Mouse (Mus musculus) kidney, postnatal 4 days (tissue): ENCODE measurements around the gene Fbxw2.
"Not testable (repeated sequence)": the region's sequence is repeated elsewhere in the genome, so short reads cannot be mapped to it uniquely, and the experiment has no call there.

Source experiments
- DNase-seq, 2 experiments: peaks; one replicate each; pipeline ENCODE4 v3.0.0; 2021; ENCODE audit warnings: mixed read lengths in 2 of 2

Fbxw2 gene

GRCm38 (mm10) chr2:34825827-34826459 is at the start of gene Fbxw2:
Gene Fbxw2, minus strand, starts transcription at chr2:34826311.
- peak; percentile 96 for DNase-seq

- peak in 1 of 2 experiments; percentile 38 for DNase-seq
These were observed 48.8 kb upstream of the Fbxw2 start, which contains the start of gene Psmd5 for GRCm38 (mm10) chr2:34874816-34875345. Gene Psmd5, minus strand, starts transcription at chr2:34874968.

- DNase-seq, result peak; percentile 58 to 76
These were observed 48.2 kb upstream of the Fbxw2 start, which contains the start of gene Cutal for GRCm38 (mm10) chr2:34874271-34874670. Gene Cutal, plus strand, starts transcription at chr2:34874396.

GRCm38 (mm10) chr2:34870520-34871474 is 44.7 kb upstream of the Fbxw2 start:
- DNase-seq, result peak; percentile 93 to 96

GRCm38 (mm10) chr2:34869680-34870079 is 43.6 kb upstream of the Fbxw2 start:
- DNase-seq, result no peak

GRCm38 (mm10) chr2:34857728-34858127 is 31.6 kb upstream of the Fbxw2 start:
- no peak for DNase-seq

- DNase-seq, result peak; percentile 15 to 21
These were observed 29.2 kb upstream of the Fbxw2 start for GRCm38 (mm10) chr2:34855265-34855664.

- DNase-seq, result no peak
These were observed 21.6 kb upstream of the Fbxw2 start for GRCm38 (mm10) chr2:34847702-34848101.

GRCm38 (mm10) chr2:34843211-34843939 is 17.3 kb upstream of the Fbxw2 start:
- peak; percentile 30 to 47 for DNase-seq

GRCm38 (mm10) chr2:34841706-34842105 is 15.6 kb upstream of the Fbxw2 start:
- DNase-seq, result no peak

GRCm38 (mm10) chr2:34840143-34840542 is 14.0 kb upstream of the Fbxw2 start:
- not testable (repeated sequence) for DNase-seq

GRCm38 (mm10) chr2:34835669-34836068 is 9.6 kb upstream of the Fbxw2 start:
- no peak for DNase-seq

GRCm38 (mm10) chr2:34833624-34834023 is 7.5 kb upstream of the Fbxw2 start:
- no peak for DNase-seq

GRCm38 (mm10) chr2:34832766-34833457 is 6.8 kb upstream of the Fbxw2 start, which contains the start of gene Gm34653:
Gene Gm34653, plus strand, starts transcription at chr2:34833007.
- not testable (repeated sequence) for DNase-seq

GRCm38 (mm10) chr2:34830066-34830465 is 4.0 kb upstream of the Fbxw2 start:
- DNase-seq, result not testable (repeated sequence)

GRCm38 (mm10) chr2:34828026-34828425 is 1.9 kb upstream of the Fbxw2 start:
- no peak for DNase-seq

GRCm38 (mm10) chr2:34827591-34827990 is 1.5 kb upstream of the Fbxw2 start:
- DNase-seq, result no peak

- peak in 1 of 2 experiments; percentile 8 for DNase-seq
These were observed 535 bp upstream of the Fbxw2 start for GRCm38 (mm10) chr2:34826460-34827231.

- DNase-seq, result no peak
These were observed 7.6 kb downstream of the Fbxw2 start for GRCm38 (mm10) chr2:34818492-34818891.

- not testable (repeated sequence) for DNase-seq
These were observed 10.2 kb downstream of the Fbxw2 start for GRCm38 (mm10) chr2:34815893-34816292.

- DNase-seq, result no peak
These were observed 13.4 kb downstream of the Fbxw2 start for GRCm38 (mm10) chr2:34812706-34813105.
